Mouse (Mus musculus): ENCODE measurements around the gene Dzip1l. TPM values are rescaled to one million over a fixed set of nuclear protein-coding genes. Genes with fewer than 3 reads are reported as not detected.

Dzip1l gene
- total and polyA plus RNA-seq, 2 experiments from 2014 or later, result 7.1 to 19.9 TPM

DNA sequence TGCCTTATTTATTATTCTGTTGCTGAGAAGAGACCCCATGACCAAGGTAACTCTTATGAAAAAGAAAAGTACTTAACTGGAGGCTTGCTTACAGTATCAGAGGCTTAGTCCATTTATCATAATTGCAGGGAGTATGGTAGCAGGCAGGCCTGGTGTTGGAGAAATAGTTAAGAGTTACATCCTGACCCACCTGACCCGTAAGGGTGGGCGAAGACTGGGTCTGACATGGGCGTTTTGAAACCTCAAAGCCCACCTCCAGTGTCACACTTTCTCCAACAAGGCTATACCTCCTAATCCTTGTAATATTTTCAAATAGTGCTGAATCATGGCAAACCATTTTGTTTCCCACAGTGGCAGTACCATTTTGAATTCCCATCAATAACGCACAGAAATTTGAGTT lies 715 bp upstream of the Dzip1l start:
- peak overlapping the region; percentile 60; the same call in 1 of the 2 replicates for H3K4me3 ChIP-seq (ENCODE audit: low read depth, low read length)
- 59% methylated on average over 4 of the region's 4 CpGs for WGBS
- H3K36me3 ChIP-seq (ENCODE audit: insufficient read depth, low read length), result no peaks in the 10 kb centered on the region
- H3K4me1 ChIP-seq (ENCODE audit: insufficient read depth, low read length), result peaks cover 8% of the 10 kb centered on the region
- H3K27me3 ChIP-seq (ENCODE audit: insufficient read depth, low read length), result no peaks in the 10 kb centered on the region
- DNase-seq (ENCODE audit: low spot score) (no peak), ATAC-seq (ENCODE audit: low FRiP score) (no peak)
- H3K9ac ChIP-seq (replicated peaks; ENCODE audit: low read length, poor library complexity, severe bottlenecking), result no peak overlapping the region
- TF ChIP-seq CTCF (IDR thresholded peaks at IDR 0.05), result no peak
- H3K9me3 ChIP-seq (ENCODE audit: low read length), result no peaks in the 10 kb centered on the region
- peak overlapping the region; percentile 87 for H3K4me2 ChIP-seq (ENCODE audit: low read depth, low read length, poor library complexity, severe bottlenecking)
- H3K27ac ChIP-seq (ENCODE audit: low read depth, low read length), result no peak overlapping the region

DNA sequence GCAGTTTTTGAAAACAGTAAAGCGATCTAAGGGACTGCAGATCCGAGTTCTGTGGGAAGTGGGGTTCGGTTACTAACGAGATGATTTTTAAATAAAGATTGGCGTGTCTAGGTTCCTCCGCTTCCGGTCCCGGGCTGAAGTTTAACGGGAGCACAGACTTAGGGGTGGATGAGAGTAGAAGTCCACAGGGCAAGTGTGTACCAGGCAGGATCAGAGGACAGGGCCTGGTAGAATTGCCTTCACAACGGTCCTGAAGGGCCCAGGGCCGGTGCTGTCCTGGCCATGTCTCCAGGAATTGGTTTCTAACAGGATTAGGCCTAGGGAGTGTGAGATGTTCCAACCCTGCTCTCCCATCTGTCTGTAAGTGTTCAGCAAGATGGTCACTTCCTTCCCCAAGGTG lies 775 bp downstream of the Dzip1l start:
- under 1% methylated on average over 11 of the region's 11 CpGs for WGBS
- Histone ChIP-seq H3K4me3 (ENCODE audit: low read depth, low read length) (peak overlapping the region; percentile 60), H3K9ac (replicated peaks; ENCODE audit: low read length, poor library complexity, severe bottlenecking) (peak overlapping the region; percentile 77), H3K4me2 (ENCODE audit: low read depth, low read length, poor library complexity, severe bottlenecking) (peak overlapping the region; percentile 87), H3K27me3 (ENCODE audit: insufficient read depth, low read length) (no peaks in the 10 kb centered on the region), H3K4me1 (ENCODE audit: insufficient read depth, low read length) (peaks cover 8% of the 10 kb centered on the region), H3K36me3 (ENCODE audit: insufficient read depth, low read length) (no peaks in the 10 kb centered on the region), H3K27ac (ENCODE audit: low read depth, low read length) (peak overlapping the region; percentile 78), H3K9me3 (ENCODE audit: low read length) (no peaks in the 10 kb centered on the region)
- DNase-seq (ENCODE audit: low spot score) (no peak), ATAC-seq (ENCODE audit: low FRiP score) (peak; percentile 24; the same call in 1 of the 2 replicates)
- TF ChIP-seq CTCF (IDR thresholded peaks at IDR 0.05), result no peak

DNA sequence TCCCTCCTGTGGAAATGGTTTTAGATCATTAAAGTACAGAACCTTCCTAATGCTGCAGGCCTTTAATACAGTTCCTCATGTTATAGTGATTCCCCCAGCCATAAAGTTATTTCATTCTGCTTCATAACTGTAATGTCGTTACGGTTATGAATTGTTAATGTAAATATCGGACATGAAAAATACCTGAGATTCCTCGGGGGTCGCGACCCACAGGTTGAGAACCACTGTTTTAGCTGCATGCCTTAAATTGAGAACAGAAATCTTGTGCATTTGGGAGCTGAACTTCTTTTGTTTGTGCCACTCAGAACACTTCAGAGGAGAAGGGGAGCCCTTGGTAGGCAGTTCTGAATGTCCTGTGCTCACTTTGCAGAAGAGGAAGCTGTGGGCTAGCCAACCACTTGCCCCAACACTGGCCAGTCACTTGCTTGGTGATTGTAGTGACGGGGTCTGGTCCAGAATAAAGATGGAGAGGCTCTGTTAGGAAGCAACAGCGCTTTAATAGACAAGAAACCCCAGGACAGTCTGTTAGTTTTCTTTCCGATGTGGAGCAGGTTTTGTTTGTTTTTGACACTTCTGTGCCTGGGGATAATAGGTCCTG lies 1.3 kb downstream of the Dzip1l start:
- no peaks in the 10 kb centered on the region for H3K27me3 ChIP-seq (ENCODE audit: insufficient read depth, low read length)
- H3K9ac ChIP-seq (replicated peaks; ENCODE audit: low read length, poor library complexity, severe bottlenecking), result peak overlapping the region; percentile 77; the same call in 1 of the 2 replicates
- H3K27ac ChIP-seq (ENCODE audit: low read depth, low read length), result no peak overlapping the region
- WGBS, result 52% methylated on average over 9 of the region's 9 CpGs
- peaks cover 8% of the 10 kb centered on the region for H3K4me1 ChIP-seq (ENCODE audit: insufficient read depth, low read length)
- no peaks in the 10 kb centered on the region for H3K9me3 ChIP-seq (ENCODE audit: low read length)
- no peak for TF ChIP-seq CTCF (IDR thresholded peaks at IDR 0.05)
- peak overlapping the region; percentile 60 for H3K4me3 ChIP-seq (ENCODE audit: low read depth, low read length)
- peaks cover under 1% of the 10 kb centered on the region; the same call in 1 of the 2 replicates for H3K36me3 ChIP-seq (ENCODE audit: insufficient read depth, low read length)
- peak; percentile 22 for DNase-seq (ENCODE audit: low spot score)
- ATAC-seq (ENCODE audit: low FRiP score), result no peak
- peak overlapping the region; percentile 87 for H3K4me2 ChIP-seq (ENCODE audit: low read depth, low read length, poor library complexity, severe bottlenecking)

DNA sequence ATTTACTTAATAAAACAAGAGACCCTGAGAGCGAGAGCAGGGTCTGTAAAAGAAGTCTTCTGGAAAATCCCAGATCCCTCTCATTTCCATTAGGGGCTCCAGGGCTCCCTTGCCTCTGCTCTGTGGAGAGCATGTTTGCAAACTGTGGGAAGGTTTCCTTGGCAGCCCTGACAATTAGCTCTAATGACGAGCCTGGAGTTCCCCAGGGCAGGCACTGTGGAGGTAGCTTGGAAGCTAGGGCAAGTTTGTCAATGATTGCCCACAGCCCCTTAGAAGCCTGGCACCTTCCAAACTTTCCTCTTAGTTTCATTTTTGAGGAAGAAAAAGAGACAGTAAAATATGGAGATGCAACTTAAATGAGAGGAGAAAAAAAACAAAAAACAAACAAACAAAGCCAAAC lies 2.5 kb downstream of the Dzip1l start:
- TF ChIP-seq CTCF (IDR thresholded peaks at IDR 0.05), result no peak
- Histone ChIP-seq H3K36me3 (ENCODE audit: insufficient read depth, low read length) (peaks cover 3% of the 10 kb centered on the region; the same call in 1 of the 2 replicates), H3K4me3 (ENCODE audit: low read depth, low read length) (no peak overlapping the region), H3K9ac (replicated peaks; ENCODE audit: low read length, poor library complexity, severe bottlenecking) (no peak overlapping the region), H3K27me3 (ENCODE audit: insufficient read depth, low read length) (no peaks in the 10 kb centered on the region), H3K4me2 (ENCODE audit: low read depth, low read length, poor library complexity, severe bottlenecking) (peak overlapping the region; percentile 28; the same call in 1 of the 2 replicates), H3K4me1 (ENCODE audit: insufficient read depth, low read length) (peaks cover 8% of the 10 kb centered on the region), H3K27ac (ENCODE audit: low read depth, low read length) (0 out of 2 replicates have a peak overlapping the region, but pooled peaks have one; percentile 6), H3K9me3 (ENCODE audit: low read length) (no peaks in the 10 kb centered on the region)
- no peak for ATAC-seq (ENCODE audit: low FRiP score)
- DNase-seq (ENCODE audit: low spot score), result peak; percentile 61
- 26% methylated on average over 2 of the region's 2 CpGs for WGBS

DNA sequence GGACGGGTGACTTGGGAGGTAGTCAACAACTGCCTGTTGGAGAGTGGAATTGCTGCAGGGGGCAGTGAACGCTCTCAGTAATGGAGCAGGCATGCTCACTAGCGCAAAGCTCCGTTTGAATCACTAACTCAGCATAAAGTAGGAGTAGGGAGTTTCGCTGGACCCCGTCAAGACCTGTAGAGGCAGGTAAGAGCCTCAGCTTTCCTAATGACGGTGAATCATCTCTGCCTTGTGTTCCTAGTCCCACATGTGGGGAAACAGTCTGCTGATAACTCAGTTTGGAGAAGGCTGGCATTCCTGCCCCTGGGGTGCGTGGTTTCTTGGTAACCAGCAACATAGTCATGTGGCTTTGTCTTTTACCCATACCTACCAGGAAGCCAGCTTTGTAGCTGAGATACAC lies 3.0 kb downstream of the Dzip1l start:
- WGBS, result 18% methylated on average over 8 of the region's 8 CpGs
- H3K9ac ChIP-seq (replicated peaks; ENCODE audit: low read length, poor library complexity, severe bottlenecking), result no peak overlapping the region
- H3K4me3 ChIP-seq (ENCODE audit: low read depth, low read length), result no peak overlapping the region
- no peaks in the 10 kb centered on the region for H3K27me3 ChIP-seq (ENCODE audit: insufficient read depth, low read length)
- no peaks in the 10 kb centered on the region for H3K9me3 ChIP-seq (ENCODE audit: low read length)
- H3K27ac ChIP-seq (ENCODE audit: low read depth, low read length), result 0 out of 2 replicates have a peak overlapping the region, but pooled peaks have one; percentile 6
- peak; percentile 44 for TF ChIP-seq CTCF (IDR thresholded peaks at IDR 0.05)
- peaks cover 8% of the 10 kb centered on the region for H3K4me1 ChIP-seq (ENCODE audit: insufficient read depth, low read length)
- ATAC-seq (ENCODE audit: low FRiP score), result no peak
- peak overlapping the region; percentile 28 for H3K4me2 ChIP-seq (ENCODE audit: low read depth, low read length, poor library complexity, severe bottlenecking)
- DNase-seq (ENCODE audit: low spot score), result peak; percentile 52
- H3K36me3 ChIP-seq (ENCODE audit: insufficient read depth, low read length), result peaks cover 5% of the 10 kb centered on the region; the same call in 1 of the 2 replicates

DNA sequence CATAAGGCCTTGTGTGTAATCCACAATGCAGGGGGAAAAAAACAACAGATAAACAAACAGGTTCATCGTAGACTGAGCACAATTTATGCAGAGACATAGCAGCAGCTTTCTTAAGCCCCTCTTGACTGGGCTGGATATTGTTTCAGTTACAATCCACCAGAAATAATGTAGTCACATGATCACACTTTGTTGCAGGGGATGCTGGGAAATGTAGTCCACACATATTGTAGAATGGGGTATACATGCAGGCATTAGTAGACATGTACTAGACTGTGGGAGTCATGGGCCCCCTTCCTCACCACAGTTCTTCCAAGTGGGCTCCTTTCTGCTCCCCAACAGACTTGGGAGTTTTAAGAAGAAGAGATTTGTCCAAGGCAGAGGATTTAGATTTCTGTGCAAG lies 7.5 kb downstream of the Dzip1l start:
- H3K4me2 ChIP-seq (ENCODE audit: low read depth, low read length, poor library complexity, severe bottlenecking), result no peak overlapping the region
- H3K27ac ChIP-seq (ENCODE audit: low read depth, low read length), result no peak overlapping the region
- DNase-seq (ENCODE audit: low spot score) (peak; percentile 38), ATAC-seq (ENCODE audit: low FRiP score) (no peak)
- 89% methylated on average over 1 of the region's 1 CpGs for WGBS
- H3K9me3 ChIP-seq (ENCODE audit: low read length), result no peaks in the 10 kb centered on the region
- H3K4me1 ChIP-seq (ENCODE audit: insufficient read depth, low read length), result peaks cover 4% of the 10 kb centered on the region
- H3K4me3 ChIP-seq (ENCODE audit: low read depth, low read length), result no peak overlapping the region
- TF ChIP-seq CTCF (IDR thresholded peaks at IDR 0.05), result no peak
- no peaks in the 10 kb centered on the region for H3K27me3 ChIP-seq (ENCODE audit: insufficient read depth, low read length)
- no peak overlapping the region for H3K9ac ChIP-seq (replicated peaks; ENCODE audit: low read length, poor library complexity, severe bottlenecking)
- peaks cover 16% of the 10 kb centered on the region for H3K36me3 ChIP-seq (ENCODE audit: insufficient read depth, low read length)

Measured in midbrain, postnatal 0 days (tissue).